Mouse (Mus musculus) adrenal gland, postnatal 0 days (tissue): ENCODE data around the gene Vsir. TPM values are rescaled to one million over a fixed set of nuclear protein-coding genes. Genes with fewer than 3 reads are reported as not detected.

Experiments
- polyA plus RNA-seq: library from polyadenylated mRNA; unstranded; fragments of >200 nt; fragmentation: Nextera tagmentation; extraction: Ambion mirVana; gene quantifications from 2 replicates; pipeline ENCODE4 v1.2.1, GENCODE M21; 2015

Gene Vsir
- polyA plus RNA-seq: 5.5 and 6.2 TPM in 2 replicates

DNA sequence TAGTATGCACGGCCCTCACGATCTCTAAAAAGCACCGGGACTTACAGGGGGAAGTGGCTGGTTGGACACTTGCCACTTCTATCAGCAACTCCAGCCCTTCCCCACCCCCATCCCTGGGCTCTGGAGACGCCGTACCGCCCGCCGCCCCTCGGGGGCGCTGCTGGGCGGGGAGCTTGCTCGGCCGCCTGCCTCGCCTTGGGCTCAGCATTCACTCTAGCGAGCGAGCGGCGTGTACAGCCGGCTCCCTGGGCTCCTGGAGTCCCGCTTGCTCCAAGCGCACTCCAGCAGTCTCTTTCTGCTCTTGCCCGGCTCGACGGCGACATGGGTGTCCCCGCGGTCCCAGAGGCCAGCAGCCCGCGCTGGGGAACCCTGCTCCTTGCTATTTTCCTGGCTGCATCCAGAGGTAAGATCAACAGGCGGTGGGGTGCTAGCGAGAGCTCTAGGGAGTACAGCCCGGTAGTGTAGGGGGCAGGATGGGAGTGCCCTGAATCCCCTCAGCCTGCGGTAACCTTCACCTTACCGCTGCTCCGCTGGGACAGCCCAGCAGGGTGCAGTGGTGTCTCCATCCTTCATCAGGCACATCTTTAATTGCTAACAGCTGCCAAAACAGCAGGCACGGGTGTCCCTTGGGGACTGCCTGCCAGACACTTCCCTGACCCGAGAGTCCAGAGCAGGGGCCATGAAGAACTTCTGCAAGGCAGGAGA is at the start of gene Vsir:
TSS of gene Vsir (plus strand) at position 151 of the 705 bp plus-strand sequence.

DNA sequence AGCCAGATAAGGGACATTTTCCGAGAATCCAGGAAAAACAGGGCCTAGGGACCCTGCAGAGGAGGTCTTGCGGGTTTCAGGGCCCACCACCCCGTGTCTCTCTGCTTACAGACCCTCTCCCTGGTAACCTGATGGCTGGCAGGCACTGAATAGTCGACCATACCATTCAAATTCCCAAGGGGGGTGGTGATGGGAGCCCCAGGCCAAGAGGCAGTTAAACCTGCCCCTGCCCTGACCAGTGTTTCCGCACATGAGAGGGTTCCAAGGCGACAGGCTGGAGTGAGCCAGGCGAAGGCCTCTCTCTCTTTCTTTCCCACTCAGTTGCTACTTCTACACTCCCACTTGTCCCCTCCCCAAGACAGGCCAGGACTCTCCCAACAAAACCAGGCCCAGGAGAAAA is 52.8 kb downstream of the Vsir start, which contains the start of gene Gm17455:
TSS of gene Gm17455 (plus strand) at position 278 of the 400 bp plus-strand sequence.

Other genes with a start within 250 kb of the Vsir start
- 15.5 and 19.6 TPM in 2 replicates for gene Spock2, start 240.6 kb upstream of the Vsir start, polyA plus RNA-seq
- 0.76 and 0.91 TPM in 2 replicates for gene Chst3, start 127.6 kb upstream of the Vsir start, polyA plus RNA-seq
- 138 and 184 TPM in 2 replicates for gene Psap, start 69.2 kb upstream of the Vsir start, polyA plus RNA-seq
- 0.47 TPM in 1 of 2 replicates, not detected in the other for gene Gm17455, start 52.9 kb downstream of the Vsir start, polyA plus RNA-seq